Mouse (Mus musculus): ENCODE data around the gene Plcl2.
"Not testable (repeated sequence)": the region's sequence is repeated elsewhere in the genome, so short reads cannot be mapped to it uniquely, and the experiment has no call there.

The Plcl2 gene

DNA sequence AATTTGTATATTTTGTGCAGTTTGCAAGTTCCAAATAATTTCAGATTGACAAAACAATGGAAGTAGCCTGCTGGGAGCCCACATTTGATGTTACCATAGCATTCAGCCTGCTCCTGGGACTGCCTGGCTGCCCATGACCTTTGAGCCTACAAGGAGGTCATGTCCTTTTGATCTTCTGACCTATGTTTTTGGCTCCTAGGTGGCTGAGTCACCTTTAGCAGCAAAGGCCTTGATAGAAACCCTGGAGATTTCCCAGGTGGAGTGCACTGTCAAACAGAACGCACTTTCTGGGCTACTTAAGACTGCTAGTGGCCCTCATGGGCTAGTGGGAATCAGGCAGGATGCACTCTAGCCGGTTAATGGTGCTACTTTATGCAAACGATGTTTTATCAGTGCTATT is 112.8 kb downstream of the Plcl2 start:
- no peak for DNase-seq (ENCODE audit: low read depth, low spot score)

GRCm38 (mm10) chr17:50625584-50625983 is 116.4 kb downstream of the Plcl2 start:
- no peak for DNase-seq (ENCODE audit: low read depth, low spot score)

DNA sequence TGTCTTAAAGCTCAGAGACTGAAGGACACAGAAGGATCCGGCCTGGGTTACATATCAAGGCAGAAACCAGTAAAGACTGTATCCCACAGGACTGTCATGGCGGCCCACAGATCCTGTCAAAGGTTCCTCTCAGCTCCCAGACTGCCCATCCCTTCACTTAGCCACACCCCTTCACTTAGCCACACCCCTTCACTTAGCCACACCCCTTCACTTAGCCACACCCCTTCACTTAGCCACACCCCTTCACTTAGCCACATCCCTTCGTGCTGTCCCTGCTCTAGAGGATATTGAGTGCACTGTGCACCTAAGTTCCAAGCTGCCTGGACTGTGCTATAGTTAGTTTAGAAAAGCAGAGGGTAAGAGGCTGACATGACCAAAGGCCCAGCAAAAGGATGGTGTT is 118.5 kb downstream of the Plcl2 start:
- peak; percentile 11 for DNase-seq (ENCODE audit: low read depth, low spot score)

DNA sequence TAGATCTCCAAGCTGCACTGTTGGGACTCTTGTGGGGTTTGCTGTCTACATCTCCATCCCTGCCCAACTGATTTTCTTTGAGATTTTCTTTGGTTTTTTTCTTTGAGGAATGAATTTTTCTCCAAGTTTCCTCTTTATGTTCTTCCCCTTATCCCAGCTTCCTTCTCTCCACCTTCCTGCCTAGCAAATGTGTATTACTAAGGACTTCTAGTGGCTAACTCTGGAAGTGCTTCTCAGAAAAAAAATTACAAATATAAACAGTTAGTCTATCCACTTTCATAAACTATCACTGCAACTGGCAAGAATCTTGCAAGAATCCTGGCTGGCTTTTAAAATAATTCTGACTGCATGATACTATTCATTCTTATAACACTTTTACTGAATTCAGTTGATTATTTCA is 119.5 kb downstream of the Plcl2 start:
- DNase-seq (ENCODE audit: low read depth, low spot score), result no peak

DNA sequence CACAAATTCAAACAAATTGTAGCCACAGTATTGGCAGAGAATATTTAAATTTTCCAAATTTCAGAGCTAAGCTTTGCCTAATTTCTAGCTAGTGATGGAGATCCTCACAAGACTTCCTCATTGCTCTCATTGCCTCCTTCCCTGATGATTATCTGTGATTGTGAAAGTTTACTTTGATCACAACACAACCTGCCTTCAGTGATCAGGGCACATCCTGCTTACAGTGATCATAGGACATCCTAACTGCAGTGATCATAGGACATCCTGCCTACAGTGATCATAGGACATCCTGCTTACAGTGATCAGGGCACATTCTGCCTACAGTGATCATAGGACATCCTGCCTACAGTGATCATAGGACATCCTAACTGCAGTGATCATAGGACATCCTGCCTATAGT is 121.8 kb downstream of the Plcl2 start:
- not testable (repeated sequence) for DNase-seq (ENCODE audit: low read depth, low spot score)

- DNase-seq (ENCODE audit: low read depth, low spot score), result no peak
Observed at GRCm38 (mm10) chr17:50634008-50634871, 125.0 kb downstream of the Plcl2 start.

DNA sequence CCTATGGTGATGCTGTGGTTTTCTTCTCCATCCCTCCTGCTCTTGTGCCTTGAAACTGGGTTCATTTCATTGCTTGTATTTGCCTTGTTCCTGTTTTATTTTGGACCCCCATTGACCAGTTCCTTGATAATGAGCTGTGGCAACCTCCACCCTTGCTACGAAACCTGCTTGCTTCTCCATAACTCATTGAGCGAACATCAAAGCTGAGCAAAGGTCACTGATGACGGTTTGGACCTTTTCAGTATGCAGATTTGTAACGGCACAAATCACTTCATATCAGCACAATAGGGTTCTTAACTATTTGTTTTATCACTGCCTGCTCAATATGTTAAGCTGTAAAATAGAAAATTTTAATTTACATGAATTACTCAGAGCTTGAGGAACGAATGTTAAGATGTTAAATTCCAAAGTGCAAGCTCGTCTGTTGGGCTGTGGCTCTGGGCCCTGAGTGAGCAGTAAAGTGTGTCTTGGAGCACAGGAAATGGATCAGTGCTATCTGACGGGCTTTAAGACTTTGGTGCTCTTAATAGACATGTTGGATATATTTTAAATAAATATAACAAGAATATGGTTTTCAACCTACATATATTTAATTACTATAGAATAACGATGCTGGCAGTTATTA is 126.9 kb downstream of the Plcl2 start:
- DNase-seq (ENCODE audit: low read depth, low spot score), result no peak

DNA sequence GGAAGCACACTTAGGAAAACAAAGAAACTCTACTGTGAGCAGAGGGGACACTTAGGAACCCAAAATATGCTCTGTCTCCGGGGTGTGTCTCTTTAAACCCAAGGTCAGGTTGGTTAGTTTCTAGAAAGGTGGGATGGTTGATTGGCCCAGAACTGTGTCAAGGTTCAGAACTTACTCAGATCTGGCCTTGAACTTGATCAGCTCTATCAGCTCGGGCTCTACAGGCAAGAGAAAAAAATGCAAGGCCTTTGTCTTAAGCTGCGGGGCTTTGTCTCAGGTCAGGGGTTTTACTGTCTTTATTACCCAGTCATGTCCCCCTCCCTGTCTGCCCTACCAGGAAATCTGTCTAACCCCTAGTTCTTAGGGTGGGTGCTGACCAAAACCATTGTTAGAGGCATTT is 129.6 kb downstream of the Plcl2 start:
- peak; percentile 73 for DNase-seq (ENCODE audit: low read depth, low spot score)

GRCm38 (mm10) chr17:50641076-50641610 is 131.9 kb downstream of the Plcl2 start:
- DNase-seq (ENCODE audit: low read depth, low spot score), result no peak

DNA sequence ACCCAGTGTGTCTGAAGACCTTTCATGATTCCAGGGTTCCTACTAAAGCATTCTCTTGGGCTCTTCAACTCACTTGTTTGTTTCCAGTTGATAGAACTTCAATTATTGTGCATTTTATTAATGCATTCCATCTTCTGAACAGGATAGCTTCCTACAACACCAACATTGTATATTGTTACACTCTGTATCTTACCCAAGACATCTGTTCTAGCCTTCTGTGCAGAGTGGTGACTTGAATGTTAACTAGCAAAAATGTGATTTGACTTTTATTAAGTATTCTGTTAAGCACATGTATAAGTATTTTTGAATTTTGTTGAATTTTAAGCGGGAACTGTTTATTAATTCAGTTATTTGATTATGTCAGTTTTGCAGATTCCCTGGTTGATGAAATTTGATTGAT is 132.7 kb downstream of the Plcl2 start:
- no peak for DNase-seq (ENCODE audit: low read depth, low spot score)

GRCm38 (mm10) chr17:50643356-50643755 is 134.2 kb downstream of the Plcl2 start:
- DNase-seq (ENCODE audit: low read depth, low spot score), result no peak

DNA sequence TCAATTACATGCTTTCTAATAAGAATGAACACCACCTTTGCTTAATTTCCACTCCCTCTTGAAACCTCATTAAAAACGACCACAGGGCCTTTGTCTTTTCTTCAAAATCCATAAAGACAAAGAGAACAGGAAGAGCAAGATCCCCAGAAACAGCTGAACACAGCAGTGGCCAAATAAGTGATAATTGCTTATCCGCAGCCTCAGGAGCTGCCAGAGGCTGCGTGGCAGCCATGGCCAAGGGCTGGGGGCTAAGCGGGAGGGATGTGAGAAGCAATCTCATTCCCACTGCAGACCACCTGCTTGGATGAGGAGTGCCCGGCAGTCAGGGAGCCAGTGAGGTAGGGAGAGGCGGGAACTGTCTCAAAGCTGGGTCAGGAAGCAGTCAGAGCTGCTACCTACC is 134.8 kb downstream of the Plcl2 start:
- DNase-seq (ENCODE audit: low read depth, low spot score), result peak; percentile 13

- not testable (repeated sequence) for DNase-seq (ENCODE audit: low read depth, low spot score)
Observed at GRCm38 (mm10) chr17:50648141-50648540, 138.9 kb downstream of the Plcl2 start.

- no peak for DNase-seq (ENCODE audit: low read depth, low spot score)
Observed at GRCm38 (mm10) chr17:50648757-50649419, 139.7 kb downstream of the Plcl2 start.

GRCm38 (mm10) chr17:50650535-50651223 is 141.5 kb downstream of the Plcl2 start:
- DNase-seq (ENCODE audit: low read depth, low spot score), result no peak

DNA sequence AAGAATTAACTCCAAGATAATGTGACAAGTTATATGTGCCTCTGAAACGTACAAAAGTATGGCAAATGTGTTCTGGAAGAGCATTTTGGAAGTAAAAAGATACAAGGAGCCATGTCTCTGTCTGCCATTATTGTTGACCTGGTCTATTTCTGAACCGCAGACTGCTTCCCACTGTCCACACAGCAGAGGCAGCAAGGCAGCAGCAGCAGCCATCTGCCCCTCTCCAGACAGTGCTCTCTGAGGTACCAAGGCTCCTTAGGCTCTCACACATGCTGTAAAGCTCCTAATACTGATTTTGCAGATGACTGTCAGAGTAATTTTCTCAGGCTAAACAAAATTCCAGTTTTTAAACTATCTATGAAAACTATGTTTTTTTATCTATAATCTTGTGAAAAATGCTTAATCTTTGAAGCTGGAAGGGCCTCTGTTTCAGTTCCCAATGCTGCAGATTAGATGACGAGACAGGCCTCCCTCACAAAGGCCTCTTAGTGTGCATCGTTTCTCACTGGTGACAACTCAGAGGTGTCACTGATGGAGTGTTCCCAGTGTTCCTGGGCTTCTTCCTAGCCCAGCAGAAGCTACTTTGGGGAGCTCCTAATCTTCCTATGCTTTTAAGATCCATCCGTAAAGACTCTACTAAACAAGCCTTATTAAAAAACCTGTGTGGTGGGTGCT is 145.7 kb downstream of the Plcl2 start:
- DNase-seq (ENCODE audit: low read depth, low spot score), result no peak

DNA sequence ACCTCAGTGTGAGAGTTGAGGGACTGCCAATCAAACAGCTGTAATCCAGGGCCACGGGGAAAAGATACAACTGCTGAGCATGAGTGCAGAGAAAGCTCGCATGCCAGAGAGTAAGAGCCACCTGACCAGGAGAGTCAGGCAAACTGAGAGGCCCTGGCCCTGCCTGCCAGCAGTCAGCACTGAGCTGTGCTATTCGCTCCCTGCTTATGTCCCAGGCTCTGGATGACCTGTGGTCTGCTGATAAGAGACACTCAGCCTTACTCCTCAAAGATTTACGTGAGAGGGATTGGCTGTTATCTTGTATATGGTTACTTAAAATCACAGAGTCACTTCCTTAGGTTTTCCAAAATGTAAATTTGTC is 146.2 kb downstream of the Plcl2 start:
- DNase-seq (ENCODE audit: low read depth, low spot score), result no peak

DNA sequence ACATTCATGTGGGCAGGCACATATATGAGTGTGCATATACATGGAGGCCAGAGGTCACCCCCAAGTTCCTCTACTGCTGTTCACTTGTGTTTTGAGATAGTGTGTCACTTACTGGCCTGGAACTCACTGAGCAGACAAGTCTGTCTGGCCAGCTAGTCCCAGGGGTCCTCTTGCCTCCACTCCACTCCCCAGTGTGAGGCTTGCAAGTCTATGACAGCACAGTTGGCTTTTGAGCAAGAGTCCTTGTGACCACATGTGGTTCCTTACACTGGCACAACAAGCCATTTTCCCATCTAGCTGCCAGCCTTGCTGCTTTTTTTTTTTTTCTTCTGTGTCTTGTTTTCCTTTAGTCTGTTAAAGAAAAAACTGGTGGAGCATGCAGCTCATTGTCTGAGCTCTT is 148.1 kb downstream of the Plcl2 start:
- DNase-seq (ENCODE audit: low read depth, low spot score), result no peak

GRCm38 (mm10) chr17:50658901-50659300 is 149.7 kb downstream of the Plcl2 start:
- no peak for DNase-seq (ENCODE audit: low read depth, low spot score)

GRCm38 (mm10) chr17:50667596-50667995 is 158.4 kb downstream of the Plcl2 start:
- no peak for DNase-seq (ENCODE audit: low read depth, low spot score)

DNA sequence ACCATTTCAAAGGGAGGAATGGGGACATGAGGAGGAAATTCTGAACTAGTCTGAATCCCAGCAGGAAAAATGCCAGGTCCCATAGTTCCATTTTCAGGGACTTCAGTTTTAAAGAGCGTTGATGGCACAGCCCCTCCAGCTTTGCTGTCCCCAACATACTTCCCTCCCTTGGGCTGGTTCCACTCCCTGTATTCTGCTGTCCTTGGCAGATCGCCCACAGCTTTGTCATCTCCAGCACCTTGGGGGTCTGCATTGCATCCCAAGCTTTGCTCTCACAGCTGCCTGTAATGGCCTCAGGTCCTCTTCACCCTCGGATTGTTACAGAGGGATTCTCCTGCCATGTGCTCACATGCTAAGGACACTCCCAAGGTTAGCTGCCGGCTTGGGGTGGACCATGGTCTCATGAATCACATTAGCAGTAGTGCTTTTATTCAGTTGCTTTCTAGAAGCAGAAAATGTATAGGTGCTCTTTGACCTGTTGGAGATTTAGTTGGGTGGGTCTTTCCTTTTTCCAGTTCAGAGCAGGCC is 159.5 kb downstream of the Plcl2 start:
- DNase-seq (ENCODE audit: low read depth, low spot score), result no peak
